ENCODE assay signal across 27 mouse cellular contexts in the genomic region with DNA sequence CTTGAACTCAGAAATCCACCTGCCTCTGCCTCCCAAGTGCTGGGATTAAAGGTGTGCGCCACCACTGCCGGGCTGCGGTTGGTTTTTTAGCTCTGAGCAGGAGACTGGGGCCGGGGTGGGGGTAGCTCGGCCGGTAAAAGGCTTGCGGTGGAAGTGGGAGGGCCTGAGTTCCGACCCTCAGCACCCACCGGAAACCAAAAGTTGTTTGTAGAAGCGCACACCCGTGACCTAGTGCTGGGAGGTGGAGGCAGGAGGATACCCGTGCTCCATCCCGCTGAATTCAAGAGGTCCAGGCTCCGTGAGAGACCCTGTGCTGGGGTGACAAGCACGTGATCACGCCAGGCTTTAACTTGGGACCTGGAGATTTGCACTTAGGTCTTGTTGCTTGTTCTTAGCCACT. TPM values are rescaled to one million over a fixed set of nuclear protein-coding genes. Genes with fewer than 3 reads are reported as not detected.
DNase-seq lines count a peak whose midpoint lies in the region; ATAC-seq and TF ChIP-seq lines count a peak whose summit lies in the region.
"Had no signal": no experiment of that assay in that cellular context is flagged by ENCODE, and none has a peak within 500 bp of the region (broad histone marks: within the 10 kb centered on the region; RNA-seq: fewer than 3 reads in every experiment).

No protein-coding gene starts in this region.

- no peaks in the 10 kb centered on the region for H3K36me3 ChIP-seq in thymus, adult 2 months (ENCODE audit: control insufficient read depth, insufficient read depth, low read length)
- no peaks in the 10 kb centered on the region for H3K36me3 ChIP-seq in liver, embryonic 13.5 days
- H3K36me3 ChIP-seq: embryonic facial prominence, embryonic 15.5 days; G1E; intestine, embryonic 15.5 days had no signal

- TF ChIP-seq CTCF in thymus, adult 2 months (IDR thresholded peaks at IDR 0.05; ENCODE audit: borderline replicate concordance, control insufficient read depth, extremely low read depth, insufficient read depth, low read length, poor library complexity), result no peak

- peaks cover 8% of the 10 kb centered on the region for H3K4me1 ChIP-seq in thymus, adult 2 months (replicated peaks; ENCODE audit: control insufficient read depth, insufficient read depth, low read length)
- no peaks in the 10 kb centered on the region for H3K4me1 ChIP-seq in liver, embryonic 13.5 days (replicated peaks)
- H3K4me1 ChIP-seq: intestine, embryonic 15.5 days had no signal

- no peak overlapping the region for H3K27ac ChIP-seq in thymus, adult 2 months (ENCODE audit: control insufficient read depth, insufficient read depth, low read length)
- H3K27ac ChIP-seq in liver, embryonic 13.5 days, result no peak overlapping the region
- H3K27ac ChIP-seq: embryonic facial prominence, embryonic 15.5 days; hindbrain, embryonic 14.5 days; intestine, embryonic 15.5 days; left cerebral cortex, adult 2 months; liver, embryonic 14.5 days had no signal

- DNase-seq in heart, adult 11 months, result peak; percentile 45
- no peak for DNase-seq in heart, postnatal 4 days
- peak; percentile 14 for DNase-seq in thymus, postnatal 14 days
- DNase-seq in thymus, adult 2 months, result no peak
- DNase-seq in T-cell, adult 2 months (ENCODE audit: low spot score), result peak; percentile 23
- DNase-seq in liver, embryonic 13.5 days, result no peak
- no peak for DNase-seq in urinary bladder, adult 2 months (ENCODE audit: low spot score)
- no peak for DNase-seq in layer of hippocampus, adult 8-10 months (ENCODE audit: low spot score in 2 of 2)
- DNase-seq: cerebellum, adult 18-20 months; cerebellum, postnatal 25 days; gastrocnemius, postnatal 10 days; heart, postnatal 10 days; kidney, postnatal 36 days; layer of hippocampus, adult 9-11 months; left cerebral cortex, postnatal 4 days; right cerebral cortex, postnatal 25 days had no signal

- no peak overlapping the region for H3K9ac ChIP-seq in liver, embryonic 13.5 days
- H3K9ac ChIP-seq: embryonic facial prominence, embryonic 15.5 days; hindbrain, embryonic 14.5 days; intestine, embryonic 15.5 days; liver, embryonic 14.5 days had no signal

- ATAC-seq in liver, embryonic 13.5 days (ENCODE audit: low read depth), result no peak
- ATAC-seq: intestine, embryonic 15.5 days; midbrain, embryonic 16.5 days had no signal

- H3K4me3 ChIP-seq in thymus, adult 2 months (ENCODE audit: control insufficient read depth, insufficient read depth, low read length), result no peak overlapping the region; the same call in 1 of the 2 replicates
- H3K4me3 ChIP-seq in liver, embryonic 13.5 days (replicated peaks), result no peak overlapping the region; the same call in 1 of the 2 replicates
- H3K4me3 ChIP-seq: embryonic facial prominence, embryonic 15.5 days; intestine, embryonic 15.5 days; left cerebral cortex, adult 2 months had no signal

- H3K9me3 ChIP-seq in liver, embryonic 13.5 days (replicated peaks), result no peaks in the 10 kb centered on the region
- H3K9me3 ChIP-seq: embryonic facial prominence, embryonic 15.5 days; G1E; intestine, embryonic 15.5 days had no signal

- H3K27me3 ChIP-seq in thymus, adult 2 months (ENCODE audit: control insufficient read depth, insufficient read depth, low read length), result no peaks in the 10 kb centered on the region
- H3K27me3 ChIP-seq in liver, embryonic 13.5 days, result peaks cover 32% of the 10 kb centered on the region
- H3K27me3 ChIP-seq: embryonic facial prominence, embryonic 15.5 days; intestine, embryonic 15.5 days had no signal

- no peak for TF ChIP-seq POLR2A in thymus, adult 2 months (IDR thresholded peaks at IDR 0.05; ENCODE audit: control insufficient read depth, extremely low read depth, insufficient read depth, low read length, poor library complexity)

- WGBS in thymus, adult 2 months, result 55% methylated on average over 16 of the region's 16 CpGs
- WGBS in liver, embryonic 13.5 days (ENCODE audit: insufficient replicate concordance), result 36% methylated on average over 16 of the region's 16 CpGs

- peak overlapping the region; percentile 10; the same call in 1 of the 2 replicates for H3K4me2 ChIP-seq in liver, embryonic 13.5 days
- H3K4me2 ChIP-seq: embryonic facial prominence, embryonic 15.5 days; hindbrain, embryonic 14.5 days; intestine, embryonic 15.5 days had no signal

RNA-seq across cellular contexts. Expression of a gene that starts 14.5 kb away (rescaled TPM):
- 10 to 100 TPM; 52.1 to 53.3 TPM for total RNA-seq in heart, postnatal 4 days (2021)
- 112 and 124 TPM in 2 replicates for polyA plus RNA-seq in thymus, adult 2 months (2012; rRNA removed)
- 4.2 and 4.7 TPM in 2 replicates for polyA plus RNA-seq in liver, embryonic 13.5 days (2015; fragmentation: Nextera tagmentation; extraction: Ambion mirVana)
- 62.5 and 63.9 TPM in 2 replicates for polyA plus RNA-seq in urinary bladder, adult 2 months (2012; rRNA removed)
- 10 to 100 TPM; 71.6 to 80.6 (median 77.4) TPM for total RNA-seq in layer of hippocampus, adult 8-10 months (2022)

RNA-seq across cellular contexts. Expression of a gene that starts 25.6 kb away (rescaled TPM):
- total RNA-seq in heart, postnatal 4 days (2021), result not detected
- polyA plus RNA-seq in thymus, adult 2 months (2012; rRNA removed), result 4.0 and 4.1 TPM in 2 replicates
- polyA plus RNA-seq in liver, embryonic 13.5 days (2015; fragmentation: Nextera tagmentation; extraction: Ambion mirVana), result 2.4 and 2.9 TPM in 2 replicates
- polyA plus RNA-seq in urinary bladder, adult 2 months (2012; rRNA removed), result 0.06 and 0.09 TPM in 2 replicates
- not detected for total RNA-seq in layer of hippocampus, adult 8-10 months (2022)
- total RNA-seq: adrenal gland, adult 18-20 months; gastrocnemius, postnatal 10 days; heart, postnatal 10 days; left cerebral cortex, adult 2 months; left cerebral cortex, postnatal 4 days; megakaryocyte progenitor cell, adult 5-6 weeks; neutrophil, adult 5-6 weeks had no signal
- polyA plus RNA-seq: G1E; hindbrain, embryonic 14.5 days; lung, postnatal 0 days had no signal

RNA-seq across cellular contexts. Expression of a gene that starts 54.5 kb away (rescaled TPM):
- 10 to 100 TPM; 27.7 to 34.9 TPM for total RNA-seq in heart, postnatal 4 days (2021)
- 25.6 and 29.9 TPM in 2 replicates for polyA plus RNA-seq in thymus, adult 2 months (2012; rRNA removed)
- 22.2 and 24.6 TPM in 2 replicates for polyA plus RNA-seq in liver, embryonic 13.5 days (2015; fragmentation: Nextera tagmentation; extraction: Ambion mirVana)
- polyA plus RNA-seq in urinary bladder, adult 2 months (2012; rRNA removed), result 36.2 and 37.4 TPM in 2 replicates
- 100 to 1,000 TPM; 183 to 208 (median 204) TPM for total RNA-seq in layer of hippocampus, adult 8-10 months (2022)

Comparison
In these comparisons a context has a peak if more than half of its experiments do, and no peak if none do; other contexts are left out.
1. DNase-seq: peak in heart, adult 11 months (single experiment), thymus, postnatal 14 days (single experiment) and T-cell, adult 2 months (single experiment); none in heart, postnatal 4 days (single experiment), thymus, adult 2 months (single experiment), liver, embryonic 13.5 days (single experiment), urinary bladder, adult 2 months (single experiment) and layer of hippocampus, adult 8-10 months (0 of 2).
2. RNA of a gene that starts 14.5 kb away (polyA plus RNA-seq): 112 to 124 TPM in thymus, adult 2 months and 62.5 to 63.9 TPM in urinary bladder, adult 2 months; 4.2 to 4.7 TPM in liver, embryonic 13.5 days; every median in the first group is over 10 times any median in the second.